Mouse (Mus musculus) olfactory bulb, adult 2 months (tissue): Measurements from ENCODE around the gene Galnt9. TPM values are rescaled to one million over a fixed set of nuclear protein-coding genes. Genes with fewer than 3 reads are reported as not detected.

Source experiments
- H3K27ac ChIP-seq: fragments of 200-500 bp; 2 replicates; pipeline ENCODE4 v1.5.1; 2012; ENCODE audit warnings: low read depth, low read length; ENCODE audit not compliant: insufficient read depth
- H3K4me1 ChIP-seq: fragments of 200-500 bp; 2 replicates; pipeline ENCODE4 v1.6.1; 2012; ENCODE audit warnings: low read length; ENCODE audit not compliant: control insufficient read depth, insufficient read depth
- H3K4me3 ChIP-seq: fragments of 200-500 bp; 2 replicates; pipeline ENCODE4 v1.5.1; 2012; ENCODE audit warnings: mild to moderate bottlenecking, low read depth, low read length, moderate library complexity; ENCODE audit not compliant: insufficient read depth
- CTCF ChIP-seq: fragments of 200-500 bp; IDR thresholded peaks from 2 replicates; pipeline ENCODE4 v1.5.1; 2012; ENCODE audit warnings: low read depth, mild to moderate bottlenecking, low read length, moderate library complexity; ENCODE audit not compliant: insufficient read depth
- POLR2A ChIP-seq: fragments of 200-500 bp; IDR thresholded peaks from 2 replicates; pipeline ENCODE4 v1.6.1; 2012; ENCODE audit warnings: mild to moderate bottlenecking, low read depth, low read length, moderate library complexity; ENCODE audit not compliant: insufficient read depth
- WGBS: fragments of 180-500 bp; shearing (Covaris S2); methylation state at CpG from one replicate; pipeline ENCODE4 v1.1.7; 2018; 5-methylcytosine and 5-hydroxymethylcytosine counted together
- polyA plus RNA-seq: library from polyadenylated mRNA; stranded (reverse); fragments of >200 nt; gene quantifications from 2 replicates; pipeline ENCODE4 v1.2.4, GENCODE M21; 2012; ENCODE audit warnings: low replicate concordance; ENCODE audit not compliant: missing spikeins, insufficient read depth, insufficient read length

The Galnt9 gene
- polyA plus RNA-seq, 1 experiment, result not detected

DNA sequence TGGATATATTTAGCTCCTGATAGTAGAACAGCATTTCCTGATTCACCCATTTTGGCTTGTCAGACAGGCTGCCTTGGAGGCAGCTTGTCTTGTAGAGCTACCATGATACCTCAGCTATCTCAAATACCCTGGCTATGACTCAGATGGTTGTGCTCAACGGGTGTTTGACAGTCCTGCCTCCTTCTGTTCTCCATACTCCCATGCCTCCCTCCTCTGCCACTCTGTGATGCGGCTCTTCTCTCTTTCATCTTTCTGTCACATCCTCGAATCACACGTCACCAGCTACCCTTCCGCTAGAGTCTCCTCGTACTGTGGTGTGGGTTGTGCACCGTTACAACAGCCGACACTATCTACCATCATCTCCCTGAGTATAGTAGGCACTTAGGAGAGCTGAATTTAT lies 50.3 kb downstream of the Galnt9 start:
- Histone ChIP-seq H3K4me1 (peaks cover 16% of the 10 kb centered on the region), H3K27ac (no peak overlapping the region), H3K4me3 (no peak overlapping the region)
- TF ChIP-seq CTCF (no peak), POLR2A (no peak)
- 76% methylated on average over 8 of the region's 8 CpGs for WGBS

DNA sequence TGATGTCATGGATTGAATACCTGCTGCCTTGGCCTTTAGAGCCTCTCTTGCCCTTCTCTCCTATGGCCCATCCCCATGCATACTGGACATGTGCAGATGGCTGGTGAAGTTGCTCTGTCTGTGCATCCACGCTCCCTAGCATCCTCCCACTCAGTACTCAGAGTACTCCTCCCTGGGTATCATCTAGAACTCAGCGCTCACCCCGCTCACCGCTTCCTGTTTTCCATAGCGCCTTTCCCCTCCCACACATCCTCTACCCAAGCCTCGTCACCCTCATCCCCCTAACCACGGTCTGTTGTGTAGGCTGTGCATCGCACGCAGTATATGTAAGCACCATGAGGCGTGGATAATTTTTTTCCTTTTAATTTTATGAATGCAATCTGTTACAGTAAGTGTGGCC lies 51.2 kb downstream of the Galnt9 start:
- Histone ChIP-seq H3K4me3 (no peak overlapping the region), H3K4me1 (peaks cover 16% of the 10 kb centered on the region), H3K27ac (no peak overlapping the region)
- TF ChIP-seq POLR2A (no peak), CTCF (no peak)
- WGBS, result 77% methylated on average over 10 of the region's 10 CpGs

- WGBS, result 90% methylated on average over 15 of the region's 15 CpGs
- peaks cover 16% of the 10 kb centered on the region for H3K4me1 ChIP-seq
- no peak overlapping the region for H3K27ac ChIP-seq
- TF ChIP-seq POLR2A (no peak), CTCF (no peak)
- no peak overlapping the region for H3K4me3 ChIP-seq
These were observed 52.1 kb downstream of the Galnt9 start for GRCm38 (mm10) chr5:110596086-110596780.

GRCm38 (mm10) chr5:110597502-110597901 lies 53.3 kb downstream of the Galnt9 start:
- H3K4me1 ChIP-seq, result peaks cover 16% of the 10 kb centered on the region
- no peak for TF ChIP-seq CTCF
- TF ChIP-seq POLR2A, result no peak
- H3K4me3 ChIP-seq, result no peak overlapping the region
- WGBS, result 57% methylated on average over 2 of the region's 2 CpGs
- no peak overlapping the region for H3K27ac ChIP-seq

- H3K27ac ChIP-seq, result no peak overlapping the region
- WGBS, result 15% methylated on average over 12 of the region's 12 CpGs
These were observed 54.3 kb downstream of the Galnt9 start for GRCm38 (mm10) chr5:110598298-110599095.

GRCm38 (mm10) chr5:110603016-110603685 lies 59.0 kb downstream of the Galnt9 start:
- H3K4me1 ChIP-seq, result peaks cover 11% of the 10 kb centered on the region
- TF ChIP-seq POLR2A (no peak), CTCF (no peak)
- WGBS, result 93% methylated on average over 7 of the region's 7 CpGs
- H3K27ac ChIP-seq, result no peak overlapping the region
- no peak overlapping the region for H3K4me3 ChIP-seq

More at GRCm38 (mm10) chr5:110598298-110599095, 54.3 kb downstream of the Galnt9 start:
- H3K4me1 ChIP-seq, result peaks cover 16% of the 10 kb centered on the region
- TF ChIP-seq POLR2A (no peak), CTCF (no peak)
- H3K4me3 ChIP-seq, result no peak overlapping the region

- H3K4me3 ChIP-seq, result no peak overlapping the region
- WGBS, result 86% methylated on average over 2 of the region's 2 CpGs
- peaks cover 3% of the 10 kb centered on the region; the same call in 1 of the 2 replicates for H3K4me1 ChIP-seq
- H3K27ac ChIP-seq, result no peak overlapping the region
- TF ChIP-seq POLR2A, result no peak
- no peak for TF ChIP-seq CTCF
These were observed 60.2 kb downstream of the Galnt9 start for GRCm38 (mm10) chr5:110604311-110604710.

- Histone ChIP-seq H3K4me1 (peaks cover 10% of the 10 kb centered on the region), H3K4me3 (no peak overlapping the region), H3K27ac (no peak overlapping the region)
- TF ChIP-seq CTCF, result no peak
- TF ChIP-seq POLR2A, result no peak
- WGBS, result 67% methylated on average over 5 of the region's 5 CpGs
These were observed 61.5 kb downstream of the Galnt9 start for GRCm38 (mm10) chr5:110605531-110606221.

DNA sequence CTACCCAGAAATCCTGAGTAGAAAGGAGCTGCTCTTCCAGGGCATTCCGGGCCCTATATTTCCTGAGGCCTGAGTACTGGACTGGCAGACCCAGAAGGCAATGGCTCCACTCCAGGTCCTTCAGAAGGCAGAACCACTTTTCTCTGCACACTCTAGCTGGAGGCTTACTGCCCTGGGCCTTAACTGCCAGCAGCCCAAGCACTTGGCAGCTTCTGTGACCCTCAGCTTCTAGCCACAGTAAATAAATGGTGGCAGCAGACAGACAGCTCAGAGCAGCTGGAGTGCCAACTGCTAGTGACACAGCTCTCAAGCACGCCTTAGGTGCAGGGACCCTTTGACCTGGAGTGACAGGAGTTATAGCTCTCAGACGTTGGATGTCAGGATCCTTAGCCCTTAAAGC lies 63.6 kb downstream of the Galnt9 start:
- H3K4me3 ChIP-seq, result no peak overlapping the region
- peaks cover 10% of the 10 kb centered on the region for H3K4me1 ChIP-seq
- WGBS, result 66% methylated on average over 3 of the region's 3 CpGs
- TF ChIP-seq POLR2A (no peak), CTCF (no peak)
- H3K27ac ChIP-seq, result no peak overlapping the region
